ENCODE assay signal across 8 mouse cellular contexts in the genomic region with DNA sequence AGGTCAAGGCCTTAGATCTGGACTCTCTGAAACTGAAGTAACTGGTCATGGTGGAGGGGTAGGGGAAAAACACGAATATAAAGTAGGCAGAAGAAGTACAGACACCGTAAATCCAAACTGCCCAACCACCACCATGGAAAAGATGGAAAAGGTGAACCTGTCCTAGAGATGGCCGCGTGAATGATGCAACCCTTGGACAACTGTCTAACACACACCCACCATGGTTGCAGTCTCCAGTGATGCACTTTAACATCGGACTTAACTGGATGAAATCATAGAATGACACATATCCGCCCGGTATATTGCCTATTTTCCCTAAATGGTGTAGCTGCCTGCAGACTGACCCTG. TPM values are rescaled to one million over a fixed set of nuclear protein-coding genes. Genes with fewer than 3 reads are reported as not detected.
DNase-seq lines count a peak whose midpoint lies in the region; ATAC-seq and TF ChIP-seq lines count a peak whose summit lies in the region.

No protein-coding gene starts in this region.

- no peak for TF ChIP-seq CTCF in C2C12 (IDR thresholded peaks at IDR 0.05; ENCODE audit: control insufficient read depth, insufficient read depth, insufficient read length)

- intact Hi-C loops in left cerebral cortex, postnatal 10 days (cut with DNase I): no loop called here

- H3K9ac ChIP-seq in forebrain, embryonic 15.5 days (replicated peaks): peak overlapping the region; percentile 91; the same call in 1 of the 2 replicates
- peak overlapping the region; percentile 87 for H3K9ac ChIP-seq in liver, embryonic 15.5 days

- H3K27ac ChIP-seq in forebrain, embryonic 15.5 days (replicated peaks): peak overlapping the region; percentile 98
- peak overlapping the region; percentile 98 for H3K27ac ChIP-seq in liver, embryonic 15.5 days (replicated peaks)

- peak overlapping the region; percentile 35 for H3K4me2 ChIP-seq in forebrain, embryonic 15.5 days (replicated peaks)
- H3K4me2 ChIP-seq in liver, embryonic 15.5 days: peak overlapping the region; percentile 90

- H3K4me3 ChIP-seq in erythroblast, embryonic 14.5 days (replicated peaks): peak overlapping the region; percentile 99
- H3K4me3 ChIP-seq in C2C12 (ENCODE audit: insufficient read depth, poor library complexity, severe bottlenecking): no peak overlapping the region
- H3K4me3 ChIP-seq in forebrain, embryonic 15.5 days: peak overlapping the region; percentile 89
- H3K4me3 ChIP-seq in liver, embryonic 15.5 days (replicated peaks): peak overlapping the region; percentile 97

- no peak overlapping the region for H3ac ChIP-seq in C2C12 (ENCODE audit: control insufficient read depth, insufficient read length, low read depth)

- no peaks in the 10 kb centered on the region for H3K27me3 ChIP-seq in erythroblast, embryonic 14.5 days (ENCODE audit: control insufficient read depth)
- no peaks in the 10 kb centered on the region for H3K27me3 ChIP-seq in C2C12 (ENCODE audit: control insufficient read depth, insufficient read depth, insufficient read length)
- H3K27me3 ChIP-seq in forebrain, embryonic 15.5 days: no peaks in the 10 kb centered on the region
- no peaks in the 10 kb centered on the region for H3K27me3 ChIP-seq in liver, embryonic 15.5 days

- no peak for ATAC-seq in erythroblast, adult 5-6 weeks (replicated peaks; ENCODE audit: low FRiP score, poor library complexity, severe bottlenecking)
- ATAC-seq in forebrain, embryonic 15.5 days (replicated peaks): no peak
- peak; percentile 5 for ATAC-seq in liver, embryonic 15.5 days (ENCODE audit: insufficient read depth)
- no peak for ATAC-seq in erythroid progenitor cell, adult 5-6 weeks (replicated peaks; ENCODE audit: low FRiP score, poor library complexity, severe bottlenecking)

- H3K4me1 ChIP-seq in erythroblast, embryonic 14.5 days (ENCODE audit: control insufficient read depth): peaks cover 35% of the 10 kb centered on the region
- H3K4me1 ChIP-seq in forebrain, embryonic 15.5 days: peaks cover 32% of the 10 kb centered on the region
- peaks cover 29% of the 10 kb centered on the region for H3K4me1 ChIP-seq in liver, embryonic 15.5 days (replicated peaks)

- 52% methylated on average over 7 of the region's 7 CpGs for WGBS in forebrain, embryonic 15.5 days
- 46% methylated on average over 7 of the region's 7 CpGs for WGBS in liver, embryonic 15.5 days (ENCODE audit: insufficient replicate concordance)

- H3K79me2 ChIP-seq in C2C12 (ENCODE audit: control insufficient read depth, insufficient read depth): peaks cover 43% of the 10 kb centered on the region

- no peaks in the 10 kb centered on the region for H3K9me3 ChIP-seq in erythroblast, embryonic 14.5 days (ENCODE audit: control insufficient read depth, low read length)
- H3K9me3 ChIP-seq in forebrain, embryonic 15.5 days: no peaks in the 10 kb centered on the region
- no peaks in the 10 kb centered on the region for H3K9me3 ChIP-seq in liver, embryonic 15.5 days (replicated peaks)

- H3K79me3 ChIP-seq in C2C12 (ENCODE audit: low read depth): peaks cover 41% of the 10 kb centered on the region

- DNase-seq in right cerebral cortex, postnatal 25 days: no peak
- no peak for DNase-seq in left cerebral cortex, postnatal 10 days (ENCODE audit: extremely low spot score in 1 of 2, low spot score in 2 of 2)

- H3K36me3 ChIP-seq in erythroblast, embryonic 14.5 days (ENCODE audit: control insufficient read depth): peaks cover 23% of the 10 kb centered on the region
- peaks cover 25% of the 10 kb centered on the region for H3K36me3 ChIP-seq in C2C12 (ENCODE audit: control insufficient read depth, insufficient read depth)
- peaks cover 17% of the 10 kb centered on the region for H3K36me3 ChIP-seq in forebrain, embryonic 15.5 days
- H3K36me3 ChIP-seq in liver, embryonic 15.5 days (replicated peaks): peaks cover 18% of the 10 kb centered on the region

TF ChIP-seq in C2C12, 6 proteins besides CTCF, POLR2A, EP300 and RAD21:
- TF ChIP-seq CEBPB (IDR thresholded peaks at IDR 0.05; ENCODE audit: low read depth) (peak; percentile 72), USF1 (IDR thresholded peaks at IDR 0.05; ENCODE audit: low read depth) (no peak)

RNA-seq across cellular contexts. Expression of gene Ywhag, which starts 0.7 kb away (rescaled TPM):
- polyA plus RNA-seq in erythroblast, embryonic 14.5 days (2012): 5.0 and 5.6 TPM in 2 replicates
- total RNA-seq in erythroblast, adult 5-6 weeks (2015; ENCODE audit: low replicate concordance): 14.8 and 40.5 TPM in 2 replicates
- total RNA-seq in erythroblast, adult 5-6 weeks (2017; ENCODE audit: low replicate concordance): 17.3 and 17.9 TPM in 2 replicates
- 227 TPM for polyA plus RNA-seq in C2C12 (2012; fragmentation: generic; extraction: Trizol)
- polyA plus RNA-seq in forebrain, embryonic 15.5 days (2015; fragmentation: Nextera tagmentation; extraction: Ambion mirVana): 664 and 720 TPM in 2 replicates
- polyA plus RNA-seq in liver, embryonic 15.5 days (2015; fragmentation: Nextera tagmentation; extraction: Ambion mirVana): 60.9 and 65.4 TPM in 2 replicates
- total RNA-seq in left cerebral cortex, postnatal 10 days (2021): 1,000 to 10,000 TPM; 1,621 to 1,667 TPM
- 30.3 and 35.2 TPM in 2 replicates for total RNA-seq in erythroid progenitor cell, adult 5-6 weeks (2015; ENCODE audit: low replicate concordance)
- total RNA-seq in erythroid progenitor cell, adult 5-6 weeks (2017; ENCODE audit: low replicate concordance): 11.6 and 12.2 TPM in 2 replicates

RNA-seq across cellular contexts. Expression of gene Ssc4d, which starts 39.2 kb away (rescaled TPM):
- 0.03 and 0.27 TPM in 2 replicates for polyA plus RNA-seq in erythroblast, embryonic 14.5 days (2012)
- total RNA-seq in erythroblast, adult 5-6 weeks (2015; ENCODE audit: low replicate concordance): 6.0 and 6.3 TPM in 2 replicates
- total RNA-seq in erythroblast, adult 5-6 weeks (2017; ENCODE audit: low replicate concordance): 0.56 TPM in 1 of 2 replicates, not detected in the other
- polyA plus RNA-seq in C2C12 (2012; fragmentation: generic; extraction: Trizol): 3.6 TPM
- polyA plus RNA-seq in forebrain, embryonic 15.5 days (2015; fragmentation: Nextera tagmentation; extraction: Ambion mirVana): 0.87 and 1.2 TPM in 2 replicates
- polyA plus RNA-seq in liver, embryonic 15.5 days (2015; fragmentation: Nextera tagmentation; extraction: Ambion mirVana): 1.6 and 1.8 TPM in 2 replicates
- total RNA-seq in left cerebral cortex, postnatal 10 days (2021): 1 to 10 TPM; 1.7 to 4.0 TPM
- not detected in 2 replicates for total RNA-seq in erythroid progenitor cell, adult 5-6 weeks (2015; ENCODE audit: low replicate concordance)
- not detected in 2 replicates for total RNA-seq in erythroid progenitor cell, adult 5-6 weeks (2017; ENCODE audit: low replicate concordance)

RNA-seq across cellular contexts. Expression of gene Zp3, which starts 44.7 kb away (rescaled TPM):
- not detected in 2 replicates for polyA plus RNA-seq in erythroblast, embryonic 14.5 days (2012)
- total RNA-seq in erythroblast, adult 5-6 weeks (2015; ENCODE audit: low replicate concordance): not detected in 2 replicates
- not detected in 2 replicates for total RNA-seq in erythroblast, adult 5-6 weeks (2017; ENCODE audit: low replicate concordance)
- not detected for polyA plus RNA-seq in C2C12 (2012; fragmentation: generic; extraction: Trizol)
- polyA plus RNA-seq in forebrain, embryonic 15.5 days (2015; fragmentation: Nextera tagmentation; extraction: Ambion mirVana): not detected in 2 replicates
- not detected in 2 replicates for polyA plus RNA-seq in liver, embryonic 15.5 days (2015; fragmentation: Nextera tagmentation; extraction: Ambion mirVana)
- total RNA-seq in left cerebral cortex, postnatal 10 days (2021): not detected
- not detected in 2 replicates for total RNA-seq in erythroid progenitor cell, adult 5-6 weeks (2015; ENCODE audit: low replicate concordance)
- total RNA-seq in erythroid progenitor cell, adult 5-6 weeks (2017; ENCODE audit: low replicate concordance): not detected in 2 replicates

RNA-seq across cellular contexts. Expression of gene Hspb1, which starts 47.4 kb away (rescaled TPM):
- 0.08 TPM in 1 of 2 replicates, not detected in the other for polyA plus RNA-seq in erythroblast, embryonic 14.5 days (2012)
- total RNA-seq in erythroblast, adult 5-6 weeks (2015; ENCODE audit: low replicate concordance): not detected in 2 replicates
- total RNA-seq in erythroblast, adult 5-6 weeks (2017; ENCODE audit: low replicate concordance): not detected in 2 replicates
- 638 TPM for polyA plus RNA-seq in C2C12 (2012; fragmentation: generic; extraction: Trizol)
- polyA plus RNA-seq in forebrain, embryonic 15.5 days (2015; fragmentation: Nextera tagmentation; extraction: Ambion mirVana): 6.2 and 6.5 TPM in 2 replicates
- polyA plus RNA-seq in liver, embryonic 15.5 days (2015; fragmentation: Nextera tagmentation; extraction: Ambion mirVana): 12.6 and 16.1 TPM in 2 replicates
- 1 to 10 TPM; 4.3 to 4.6 TPM for total RNA-seq in left cerebral cortex, postnatal 10 days (2021)
- total RNA-seq in erythroid progenitor cell, adult 5-6 weeks (2015; ENCODE audit: low replicate concordance): not detected in 2 replicates
- total RNA-seq in erythroid progenitor cell, adult 5-6 weeks (2017; ENCODE audit: low replicate concordance): not detected in 2 replicates

RNA-seq across cellular contexts. Expression of gene Dtx2, which starts 59.5 kb away (rescaled TPM):
- 0.84 and 0.97 TPM in 2 replicates for polyA plus RNA-seq in erythroblast, embryonic 14.5 days (2012)
- 3.8 and 22.1 TPM in 2 replicates for total RNA-seq in erythroblast, adult 5-6 weeks (2015; ENCODE audit: low replicate concordance)
- total RNA-seq in erythroblast, adult 5-6 weeks (2017; ENCODE audit: low replicate concordance): 2.3 TPM in 1 of 2 replicates, not detected in the other
- polyA plus RNA-seq in C2C12 (2012; fragmentation: generic; extraction: Trizol): 20.3 TPM
- 26.6 and 27.6 TPM in 2 replicates for polyA plus RNA-seq in forebrain, embryonic 15.5 days (2015; fragmentation: Nextera tagmentation; extraction: Ambion mirVana)
- polyA plus RNA-seq in liver, embryonic 15.5 days (2015; fragmentation: Nextera tagmentation; extraction: Ambion mirVana): 6.7 and 6.9 TPM in 2 replicates
- total RNA-seq in left cerebral cortex, postnatal 10 days (2021): 1 to 10 TPM; 9.3 to 9.4 TPM
- 1.8 and 3.8 TPM in 2 replicates for total RNA-seq in erythroid progenitor cell, adult 5-6 weeks (2015; ENCODE audit: low replicate concordance)
- total RNA-seq in erythroid progenitor cell, adult 5-6 weeks (2017; ENCODE audit: low replicate concordance): 0.13 and 2.3 TPM in 2 replicates
